Mouse (Mus musculus) intestine, embryonic 16.5 days (tissue): Measurements from ENCODE around the gene Matn4. TPM values are rescaled to one million over a fixed set of nuclear protein-coding genes. Genes with fewer than 3 reads are reported as not detected.

ENCODE experiments used
- ATAC-seq: fragments of 200-750 bp; cut with Nextera tagmentation; 2 replicates; pipeline ENCODE4 v1.8.0; 2017; ENCODE audit warnings: moderate TSS enrichment, moderate library complexity
- H3K27ac ChIP-seq: fragments of 300-500 bp; sonication (generic); 2 replicates; pipeline ENCODE4 v1.5.1; 2014; ENCODE audit warnings: mild to moderate bottlenecking, low read length
- H3K27me3 ChIP-seq: fragments of 300-500 bp; sonication (generic); replicated peaks from 2 replicates; pipeline ENCODE4 v1.6.1; 2014; ENCODE audit warnings: low read length, control low read depth, mixed read lengths; ENCODE audit not compliant: control insufficient read depth, insufficient read depth
- H3K36me3 ChIP-seq: fragments of 300-500 bp; sonication (generic); 2 replicates; pipeline ENCODE4 v1.6.1; 2014; ENCODE audit warnings: low read length, control low read depth; ENCODE audit not compliant: control insufficient read depth, insufficient read depth
- H3K4me1 ChIP-seq: fragments of 300-500 bp; sonication (generic); 2 replicates; pipeline ENCODE4 v1.6.1; 2014; ENCODE audit warnings: low read length, control low read depth, mixed read lengths; ENCODE audit not compliant: control insufficient read depth, insufficient read depth
- H3K4me2 ChIP-seq: fragments of 300-500 bp; sonication (generic); 2 replicates; pipeline ENCODE4 v1.6.1; 2014; ENCODE audit warnings: low read depth, low read length, control low read depth
- H3K4me3 ChIP-seq: fragments of 300-500 bp; sonication (generic); 2 replicates; pipeline ENCODE4 v1.5.1; 2014; ENCODE audit warnings: mild to moderate bottlenecking, low read length
- H3K9ac ChIP-seq: fragments of 300-500 bp; sonication (generic); 2 replicates; pipeline ENCODE4 v1.6.1; 2014; ENCODE audit warnings: low read depth, low read length
- H3K9me3 ChIP-seq: fragments of 300-500 bp; sonication (generic); 2 replicates; pipeline ENCODE4 v1.6.1; 2016; ENCODE audit warnings: low read length, control low read depth; ENCODE audit not compliant: control insufficient read depth
- WGBS: fragments of 180-500 bp; shearing (Covaris S2); extraction: QIAGEN DNeasy Blood & Tissue Kit; methylation state at CpG from one replicate; pipeline ENCODE4 v1.1.7; 2014; 5-methylcytosine and 5-hydroxymethylcytosine counted together
- polyA plus RNA-seq: library from polyadenylated mRNA; unstranded; fragments of >200 nt; fragmentation: Nextera tagmentation; extraction: Ambion mirVana; gene quantifications from 2 replicates; pipeline ENCODE4 v1.2.1, GENCODE M21; 2015

Matn4 gene
- polyA plus RNA-seq, 1 experiment from 2014 or later: 9.0 TPM

DNA sequence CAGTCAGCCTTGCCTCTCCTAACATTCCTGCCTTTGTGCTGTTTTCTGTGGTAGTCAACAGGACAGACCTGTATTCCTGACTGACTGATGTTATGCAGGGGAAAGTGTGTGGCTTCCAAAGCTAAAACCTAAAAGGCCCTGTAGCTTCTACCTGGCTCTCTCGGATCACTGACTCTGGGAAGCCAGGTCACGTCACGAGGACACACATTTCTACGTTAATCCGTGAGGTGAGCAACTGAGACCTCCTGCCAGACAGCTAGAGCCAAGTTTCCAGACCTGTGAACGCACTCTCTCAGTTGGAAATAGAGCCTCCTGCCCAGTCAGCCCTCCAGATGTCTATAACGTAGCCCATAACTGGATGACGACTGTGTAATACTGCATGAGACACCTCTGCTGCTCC lies 17.0 kb upstream of the Matn4 start:
- Histone ChIP-seq H3K4me3 (no peak overlapping the region), H3K9me3 (no peaks in the 10 kb centered on the region), H3K27ac (no peak overlapping the region), H3K36me3 (peaks cover 12% of the 10 kb centered on the region), H3K4me2 (no peak overlapping the region), H3K4me1 (peaks cover 4% of the 10 kb centered on the region), H3K9ac (no peak overlapping the region), H3K27me3 (no peaks in the 10 kb centered on the region)
- WGBS: 86% methylated on average over 8 of the region's 8 CpGs
- no peak for ATAC-seq

DNA sequence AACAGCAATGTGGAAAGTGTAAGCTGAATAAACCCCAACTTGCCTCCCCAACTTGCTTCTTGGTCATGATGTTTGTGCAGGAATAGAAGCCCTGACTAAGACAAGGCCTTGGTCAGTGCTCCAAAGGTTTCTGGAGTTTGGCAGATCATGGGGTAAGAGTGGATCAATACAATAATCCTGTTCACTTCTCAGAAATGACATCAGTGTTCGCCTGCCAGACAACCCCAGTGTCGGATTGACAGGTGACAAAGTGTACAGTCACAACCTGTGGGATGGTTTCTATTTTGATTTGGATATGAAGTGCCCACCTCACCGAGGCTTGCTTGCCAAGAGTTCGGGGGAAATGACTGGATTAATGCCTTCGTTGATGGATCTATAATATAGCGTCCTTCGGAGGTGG lies 16.3 kb upstream of the Matn4 start:
- H3K4me2 ChIP-seq: no peak overlapping the region
- H3K9ac ChIP-seq: no peak overlapping the region
- peaks cover 4% of the 10 kb centered on the region for H3K4me1 ChIP-seq
- no peaks in the 10 kb centered on the region for H3K9me3 ChIP-seq
- no peaks in the 10 kb centered on the region for H3K27me3 ChIP-seq
- no peak for ATAC-seq
- H3K36me3 ChIP-seq: peaks cover 9% of the 10 kb centered on the region
- no peak overlapping the region for H3K27ac ChIP-seq
- no peak overlapping the region for H3K4me3 ChIP-seq
- 87% methylated on average over 7 of the region's 7 CpGs for WGBS

- Histone ChIP-seq H3K4me1 (peaks cover 4% of the 10 kb centered on the region), H3K27me3 (no peaks in the 10 kb centered on the region), H3K4me2 (no peak overlapping the region), H3K9ac (no peak overlapping the region), H3K4me3 (no peak overlapping the region), H3K27ac (no peak overlapping the region), H3K36me3 (peaks cover 8% of the 10 kb centered on the region), H3K9me3 (no peaks in the 10 kb centered on the region)
- no peak for ATAC-seq
- WGBS: 19% methylated on average over 3 of the region's 3 CpGs
Measured at GRCm38 (mm10) chr2:164419489-164419888, 14.5 kb upstream of the Matn4 start.

DNA sequence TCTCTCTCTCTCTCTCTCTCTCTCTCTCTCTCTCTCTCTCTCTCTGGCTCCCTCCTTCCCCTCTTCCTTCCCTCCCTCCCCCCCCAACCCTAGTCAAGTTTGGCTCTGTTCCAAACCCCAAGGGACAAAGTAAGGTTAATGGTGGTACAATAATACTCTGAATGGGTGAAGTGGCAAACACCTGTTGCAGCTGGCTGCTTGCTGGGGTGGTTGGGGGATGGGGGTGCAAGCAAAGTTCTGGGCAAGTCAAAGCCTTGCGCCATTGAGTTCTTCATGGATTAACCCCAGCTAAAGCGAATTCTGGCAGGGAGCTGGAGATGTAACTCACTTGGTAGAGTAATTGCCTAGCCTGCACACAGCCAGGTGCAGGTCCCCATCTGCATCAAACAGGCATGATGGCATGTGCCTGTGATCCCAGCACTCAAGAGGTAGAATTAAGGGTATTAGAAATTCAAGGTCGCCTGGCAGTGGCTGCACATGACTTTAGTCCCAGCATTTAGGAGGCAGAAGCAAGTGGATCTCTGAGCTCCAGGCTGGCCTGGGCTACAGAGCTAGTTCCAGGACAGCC lies 13.4 kb upstream of the Matn4 start:
- 40% methylated on average over 3 of the region's 3 CpGs for WGBS
- no peak for ATAC-seq
- H3K4me1 ChIP-seq: peaks cover 4% of the 10 kb centered on the region
- H3K36me3 ChIP-seq: no peaks in the 10 kb centered on the region
- no peak overlapping the region for H3K4me2 ChIP-seq
- H3K27me3 ChIP-seq: no peaks in the 10 kb centered on the region
- no peaks in the 10 kb centered on the region for H3K9me3 ChIP-seq
- no peak overlapping the region for H3K4me3 ChIP-seq
- peak overlapping the region; percentile 23; the same call in 1 of the 2 replicates for H3K27ac ChIP-seq
- no peak overlapping the region for H3K9ac ChIP-seq

DNA sequence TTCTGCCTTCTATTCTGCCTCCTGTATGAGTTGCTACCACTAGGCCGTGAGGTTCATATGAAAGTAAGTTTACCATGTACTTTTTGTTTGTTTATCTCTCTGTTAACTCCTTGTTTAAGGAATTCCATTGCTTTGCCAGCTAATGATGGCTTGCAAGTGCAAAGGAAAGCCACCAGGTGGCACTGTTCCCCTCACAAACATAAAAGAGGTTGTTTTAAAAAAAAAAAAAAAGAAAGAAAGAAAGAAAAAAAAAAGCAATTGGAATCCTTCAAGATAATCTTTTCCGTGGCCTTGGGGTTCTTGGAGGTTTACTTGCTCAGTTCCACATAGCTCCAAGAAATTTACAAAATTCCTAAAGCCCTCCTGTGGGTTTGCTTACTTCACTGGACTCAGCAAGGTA lies 12.2 kb upstream of the Matn4 start:
- 0% methylated on average over 2 of the region's 2 CpGs for WGBS
- Histone ChIP-seq H3K9ac (no peak overlapping the region), H3K4me1 (peaks cover 4% of the 10 kb centered on the region), H3K27me3 (no peaks in the 10 kb centered on the region), H3K36me3 (no peaks in the 10 kb centered on the region), H3K9me3 (no peaks in the 10 kb centered on the region), H3K27ac (no peak overlapping the region), H3K4me2 (no peak overlapping the region), H3K4me3 (no peak overlapping the region)
- no peak for ATAC-seq

DNA sequence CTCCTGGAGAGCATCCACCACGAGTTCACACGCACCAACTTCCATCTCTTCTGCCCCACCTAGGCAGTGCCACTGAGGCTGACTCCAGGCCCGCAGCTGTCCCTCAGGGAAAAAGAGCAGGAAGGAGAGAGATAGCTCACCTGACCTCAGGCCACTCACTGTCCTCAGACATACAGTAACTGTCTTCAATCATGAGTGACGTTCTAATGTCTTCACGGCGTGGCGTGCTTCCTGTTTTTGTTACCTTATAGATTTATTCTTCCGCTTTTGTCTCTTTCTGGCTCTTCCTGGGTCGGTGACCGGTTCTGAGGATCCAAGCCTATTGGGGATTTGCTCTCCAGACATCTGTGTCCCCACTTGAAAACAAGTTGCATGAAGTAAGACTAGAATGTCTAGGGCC lies 9.6 kb upstream of the Matn4 start:
- ATAC-seq: no peak
- no peaks in the 10 kb centered on the region for H3K36me3 ChIP-seq
- peaks cover 4% of the 10 kb centered on the region for H3K4me1 ChIP-seq
- no peaks in the 10 kb centered on the region for H3K9me3 ChIP-seq
- no peaks in the 10 kb centered on the region for H3K27me3 ChIP-seq
- H3K4me2 ChIP-seq: peak overlapping the region; percentile 44
- WGBS: 65% methylated on average over 10 of the region's 10 CpGs
- H3K27ac ChIP-seq: no peak overlapping the region
- peak overlapping the region; percentile 28 for H3K4me3 ChIP-seq
- peak overlapping the region; percentile 45; the same call in 1 of the 2 replicates for H3K9ac ChIP-seq

DNA sequence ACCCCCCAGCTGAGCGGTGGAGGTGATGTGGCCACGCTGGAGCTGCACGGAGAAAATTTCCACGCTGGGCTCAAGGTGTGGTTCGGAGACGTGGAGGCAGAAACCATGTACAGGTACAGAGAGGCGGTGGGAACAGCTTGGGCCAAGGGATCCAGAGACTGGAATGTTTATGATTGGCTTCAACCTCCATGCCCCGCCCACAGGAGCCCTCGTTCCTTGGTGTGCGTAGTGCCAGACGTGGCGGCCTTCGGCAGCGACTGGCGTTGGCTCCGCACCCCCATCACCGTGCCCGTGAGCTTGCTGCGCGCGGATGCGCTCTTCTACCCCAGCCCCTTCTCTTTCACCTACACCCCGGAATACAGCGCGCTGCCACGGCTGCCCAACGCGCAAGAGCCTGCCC lies 9.2 kb upstream of the Matn4 start:
- 27% methylated on average over 28 of the region's 28 CpGs for WGBS
- ATAC-seq: peak; percentile 51
- peaks cover 4% of the 10 kb centered on the region for H3K4me1 ChIP-seq
- H3K9ac ChIP-seq: peak overlapping the region; percentile 45; the same call in 1 of the 2 replicates
- H3K4me3 ChIP-seq: peak overlapping the region; percentile 28
- no peaks in the 10 kb centered on the region for H3K36me3 ChIP-seq
- peak overlapping the region; percentile 44 for H3K4me2 ChIP-seq
- H3K27ac ChIP-seq: no peak overlapping the region
- H3K9me3 ChIP-seq: no peaks in the 10 kb centered on the region
- no peaks in the 10 kb centered on the region for H3K27me3 ChIP-seq

DNA sequence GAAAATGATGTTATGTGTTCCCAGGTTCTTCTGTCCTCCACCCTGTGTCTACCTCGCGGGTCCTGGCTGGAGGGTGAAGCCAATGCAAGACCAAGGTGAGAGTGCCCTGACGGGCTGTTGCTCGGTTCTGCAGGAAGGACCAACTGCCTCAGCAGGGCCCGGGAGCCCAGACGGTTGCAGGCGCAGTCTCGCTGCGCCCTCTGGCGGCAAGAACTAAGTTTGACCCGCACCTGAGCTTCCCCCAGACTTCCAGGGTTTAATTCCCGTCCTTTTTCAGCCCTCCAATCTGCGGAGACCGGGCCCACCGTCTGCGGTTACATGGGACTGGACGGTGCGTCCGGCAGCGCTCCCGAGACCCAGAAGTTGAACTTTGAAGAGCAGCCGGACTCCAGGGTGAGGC lies 2.7 kb upstream of the Matn4 start:
- Histone ChIP-seq H3K4me1 (peaks cover 24% of the 10 kb centered on the region), H3K27ac (no peak overlapping the region), H3K4me3 (0 out of 2 replicates have a peak overlapping the region, but pooled peaks have one; percentile 8), H3K36me3 (no peaks in the 10 kb centered on the region), H3K27me3 (peaks cover 25% of the 10 kb centered on the region), H3K9ac (no peak overlapping the region), H3K9me3 (no peaks in the 10 kb centered on the region), H3K4me2 (peak overlapping the region; percentile 31; the same call in 1 of the 2 replicates)
- 1% methylated on average over 22 of the region's 22 CpGs for WGBS
- peak; percentile 17; the same call in 1 of the 2 replicates for ATAC-seq

- Histone ChIP-seq H3K27me3 (peaks cover 39% of the 10 kb centered on the region), H3K27ac (no peak overlapping the region)
Measured at GRCm38 (mm10) chr2:164405519-164405918, 559 bp upstream of the Matn4 start.

More at GRCm38 (mm10) chr2:164405519-164405918, 559 bp upstream of the Matn4 start:
- ATAC-seq: no peak
- H3K4me1 ChIP-seq: peaks cover 28% of the 10 kb centered on the region
- H3K9ac ChIP-seq: no peak overlapping the region
- no peaks in the 10 kb centered on the region for H3K9me3 ChIP-seq
- no peaks in the 10 kb centered on the region for H3K36me3 ChIP-seq
- WGBS: 41% methylated on average over 5 of the region's 5 CpGs
- peak overlapping the region; percentile 75; the same call in 1 of the 2 replicates for H3K4me2 ChIP-seq
- H3K4me3 ChIP-seq: no peak overlapping the region
